Mouse (Mus musculus): ENCODE results near the gene Selenof. TPM values are rescaled to one million over a fixed set of nuclear protein-coding genes. Genes with fewer than 3 reads are reported as not detected.
A peak's percentile ranks its signal among the peaks of the same experiment; 100 is the strongest.

Selenof gene
- polyA plus RNA-seq, 1 experiment = 264 TPM

GRCm38 (mm10) chr3:144639387-144639786 is 69.3 kb downstream of the Selenof start:
- Histone ChIP-seq H3ac (ENCODE audit: control insufficient read depth, insufficient read length) (no peak overlapping the region), H3K27me3 (ENCODE audit: control insufficient read depth, insufficient read depth, insufficient read length) (no peaks in the 10 kb centered on the region), H3K4me2 (ENCODE audit: low read depth) (peak overlapping the region; percentile 50), H3K4me3 (no peak overlapping the region), H3K36me3 (ENCODE audit: control insufficient read depth, insufficient read depth) (peaks cover 4% of the 10 kb centered on the region), H3K79me2 (ENCODE audit: control insufficient read depth, insufficient read depth) (no peaks in the 10 kb centered on the region)
- no peak for TF ChIP-seq POLR2A (IDR thresholded peaks at IDR 0.05; ENCODE audit: insufficient read length, low read depth)
- TF ChIP-seq TCF12 (IDR thresholded peaks at IDR 0.05; ENCODE audit: insufficient read depth, poor library complexity, severe bottlenecking) = peak; percentile 88
- no peak for TF ChIP-seq TCF3 (IDR thresholded peaks at IDR 0.05; ENCODE audit: insufficient read length, low read depth)
- TF ChIP-seq MYOD1 (IDR thresholded peaks at IDR 0.05; ENCODE audit: control insufficient read depth in 1 of 3, insufficient read length in 2 of 3, low read depth in 2 of 3) = peak; percentile 40 to 83 (median 82)
- TF ChIP-seq REST (IDR thresholded peaks at IDR 0.05; ENCODE audit: insufficient read depth, insufficient read length) = no peak
- peak in 2 of 3 experiments; percentile 41 to 72 for TF ChIP-seq MYOG (IDR thresholded peaks at IDR 0.05; ENCODE audit: control insufficient read depth in 1 of 3, insufficient read depth in 1 of 3, insufficient read length in 2 of 3, low read depth in 2 of 3)
- TF ChIP-seq SRF (IDR thresholded peaks at IDR 0.05; ENCODE audit: control insufficient read depth, insufficient read length, low read depth) = no peak
- no peak for TF ChIP-seq CEBPB (IDR thresholded peaks at IDR 0.05; ENCODE audit: insufficient read depth, poor library complexity, severe bottlenecking)
- TF ChIP-seq USF1 (IDR thresholded peaks at IDR 0.05; ENCODE audit: low read depth) = no peak

GRCm38 (mm10) chr3:144640033-144640432 is 69.9 kb downstream of the Selenof start:
- Histone ChIP-seq H3K4me2 (ENCODE audit: low read depth) (no peak overlapping the region), H3K79me2 (ENCODE audit: control insufficient read depth, insufficient read depth) (no peaks in the 10 kb centered on the region), H3K4me3 (no peak overlapping the region), H3K36me3 (ENCODE audit: control insufficient read depth, insufficient read depth) (peaks cover 4% of the 10 kb centered on the region), H3K27me3 (ENCODE audit: control insufficient read depth, insufficient read depth, insufficient read length) (no peaks in the 10 kb centered on the region), H3ac (ENCODE audit: control insufficient read depth, insufficient read length) (no peak overlapping the region)
- TF ChIP-seq TCF3 (IDR thresholded peaks at IDR 0.05; ENCODE audit: insufficient read length, low read depth) = no peak
- no peak for TF ChIP-seq MAX (IDR thresholded peaks at IDR 0.05; ENCODE audit: low read depth)
- TF ChIP-seq TCF12 (IDR thresholded peaks at IDR 0.05; ENCODE audit: insufficient read depth, poor library complexity, severe bottlenecking) = no peak
- TF ChIP-seq USF1 (IDR thresholded peaks at IDR 0.05; ENCODE audit: low read depth) = no peak
- no peak for TF ChIP-seq POLR2A (IDR thresholded peaks at IDR 0.05; ENCODE audit: insufficient read length, low read depth)
- no peak for TF ChIP-seq MYOG (IDR thresholded peaks at IDR 0.05; ENCODE audit: control insufficient read depth in 1 of 3, insufficient read depth in 1 of 3, insufficient read length in 2 of 3, low read depth in 2 of 3)
- TF ChIP-seq CEBPB (IDR thresholded peaks at IDR 0.05; ENCODE audit: insufficient read depth, poor library complexity, severe bottlenecking) = no peak
- no peak for TF ChIP-seq REST (IDR thresholded peaks at IDR 0.05; ENCODE audit: insufficient read depth, insufficient read length)
- TF ChIP-seq POLR2AphosphoS2 (IDR thresholded peaks at IDR 0.05; ENCODE audit: insufficient read length, low read depth) = no peak
- TF ChIP-seq MYOD1 (IDR thresholded peaks at IDR 0.05; ENCODE audit: control insufficient read depth in 1 of 3, insufficient read length in 2 of 3, low read depth in 2 of 3) = no peak
- TF ChIP-seq SRF (IDR thresholded peaks at IDR 0.05; ENCODE audit: control insufficient read depth, insufficient read length, low read depth) = no peak

GRCm38 (mm10) chr3:144642141-144642540 is 72.0 kb downstream of the Selenof start:
- Histone ChIP-seq H3K79me2 (ENCODE audit: control insufficient read depth, insufficient read depth) (no peaks in the 10 kb centered on the region), H3K4me3 (no peak overlapping the region), H3K36me3 (ENCODE audit: control insufficient read depth, insufficient read depth) (peaks cover 4% of the 10 kb centered on the region), H3ac (ENCODE audit: control insufficient read depth, insufficient read length) (no peak overlapping the region), H3K4me2 (ENCODE audit: low read depth) (no peak overlapping the region), H3K27me3 (ENCODE audit: control insufficient read depth, insufficient read depth, insufficient read length) (no peaks in the 10 kb centered on the region)
- no peak for TF ChIP-seq E2F4 (IDR thresholded peaks at IDR 0.05; ENCODE audit: insufficient read depth)
- TF ChIP-seq USF1 (IDR thresholded peaks at IDR 0.05; ENCODE audit: low read depth) = no peak
- TF ChIP-seq TCF12 (IDR thresholded peaks at IDR 0.05; ENCODE audit: insufficient read depth, poor library complexity, severe bottlenecking) = no peak

- H3K79me2 ChIP-seq (ENCODE audit: control insufficient read depth, insufficient read depth) = no peaks in the 10 kb centered on the region
- H3K36me3 ChIP-seq (ENCODE audit: control insufficient read depth, insufficient read depth) = peaks cover 4% of the 10 kb centered on the region
- H3ac ChIP-seq (ENCODE audit: control insufficient read depth, insufficient read length) = no peak overlapping the region
- H3K4me3 ChIP-seq = no peak overlapping the region
- H3K4me2 ChIP-seq (ENCODE audit: low read depth) = peak overlapping the region; percentile 35
- H3K27me3 ChIP-seq (ENCODE audit: control insufficient read depth, insufficient read depth, insufficient read length) = no peaks in the 10 kb centered on the region
- TF ChIP-seq CEBPB (IDR thresholded peaks at IDR 0.05; ENCODE audit: insufficient read depth, poor library complexity, severe bottlenecking) (peak; percentile 75; the same call in 1 of the 2 replicates), MAX (IDR thresholded peaks at IDR 0.05; ENCODE audit: low read depth) (no peak), TCF3 (IDR thresholded peaks at IDR 0.05; ENCODE audit: insufficient read length, low read depth) (peak; percentile 99), SRF (IDR thresholded peaks at IDR 0.05; ENCODE audit: control insufficient read depth, insufficient read length, low read depth) (no peak), POLR2AphosphoS2 (IDR thresholded peaks at IDR 0.05; ENCODE audit: insufficient read length, low read depth) (no peak), MYOD1 (IDR thresholded peaks at IDR 0.05; ENCODE audit: control insufficient read depth in 1 of 3, insufficient read length in 2 of 3, low read depth in 2 of 3) (peak; percentile 99 to 100 (median 100)), TCF12 (IDR thresholded peaks at IDR 0.05; ENCODE audit: insufficient read depth, poor library complexity, severe bottlenecking) (peak; percentile 100), MYOG (IDR thresholded peaks at IDR 0.05; ENCODE audit: control insufficient read depth in 1 of 3, insufficient read depth in 1 of 3, insufficient read length in 2 of 3, low read depth in 2 of 3) (peak; percentile 98 to 100 (median 100))
Measured at GRCm38 (mm10) chr3:144643301-144643871, 73.3 kb downstream of the Selenof start.

- TF ChIP-seq SRF (IDR thresholded peaks at IDR 0.05; ENCODE audit: control insufficient read depth, insufficient read length, low read depth) = no peak
- TF ChIP-seq REST (IDR thresholded peaks at IDR 0.05; ENCODE audit: insufficient read depth, insufficient read length) = no peak
- no peak for TF ChIP-seq USF1 (IDR thresholded peaks at IDR 0.05; ENCODE audit: low read depth)
- no peak for TF ChIP-seq E2F4 (IDR thresholded peaks at IDR 0.05; ENCODE audit: insufficient read depth)
- TF ChIP-seq CEBPB (IDR thresholded peaks at IDR 0.05; ENCODE audit: insufficient read depth, poor library complexity, severe bottlenecking) = no peak
- TF ChIP-seq TCF3 (IDR thresholded peaks at IDR 0.05; ENCODE audit: insufficient read length, low read depth) = no peak
- no peak for TF ChIP-seq TCF12 (IDR thresholded peaks at IDR 0.05; ENCODE audit: insufficient read depth, poor library complexity, severe bottlenecking)
- TF ChIP-seq MAX (IDR thresholded peaks at IDR 0.05; ENCODE audit: low read depth) = no peak
- no peaks in the 10 kb centered on the region for H3K79me2 ChIP-seq (ENCODE audit: control insufficient read depth, insufficient read depth)
- no peak overlapping the region for H3K4me3 ChIP-seq
- H3ac ChIP-seq (ENCODE audit: control insufficient read depth, insufficient read length) = no peak overlapping the region
- H3K36me3 ChIP-seq (ENCODE audit: control insufficient read depth, insufficient read depth) = peaks cover 4% of the 10 kb centered on the region
- peak overlapping the region; percentile 46 for H3K4me2 ChIP-seq (ENCODE audit: low read depth)
- no peaks in the 10 kb centered on the region for H3K27me3 ChIP-seq (ENCODE audit: control insufficient read depth, insufficient read depth, insufficient read length)
Measured at GRCm38 (mm10) chr3:144644202-144644601, 74.1 kb downstream of the Selenof start.

Other genes starting within 250 kb of the Selenof start
- gene Hs2st1, start 123 bp upstream of the Selenof start, polyA plus RNA-seq (2012; fragmentation: generic; extraction: Trizol) = 16.2 TPM
- 288 TPM for gene Sh3glb1, start 150.0 kb downstream of the Selenof start, polyA plus RNA-seq (2012; fragmentation: generic; extraction: Trizol)
- not detected for gene Clca3a1, start 190.7 kb downstream of the Selenof start, polyA plus RNA-seq (2012; fragmentation: generic; extraction: Trizol)
- gene Clca3a2, start 249.2 kb downstream of the Selenof start, polyA plus RNA-seq (2012; fragmentation: generic; extraction: Trizol) = not detected